Mouse (Mus musculus) right cerebral cortex, postnatal 10 days (tissue): ENCODE results near the gene Dlg1.
A peak's percentile ranks its signal among the peaks of the same experiment; 100 is the strongest.

Experiments used
- DNase-seq, 2 experiments: peaks; one replicate each; pipeline ENCODE4 v3.0.0; 2021; ENCODE audit warnings: low spot score in 2 of 2

Dlg1 gene

DNA sequence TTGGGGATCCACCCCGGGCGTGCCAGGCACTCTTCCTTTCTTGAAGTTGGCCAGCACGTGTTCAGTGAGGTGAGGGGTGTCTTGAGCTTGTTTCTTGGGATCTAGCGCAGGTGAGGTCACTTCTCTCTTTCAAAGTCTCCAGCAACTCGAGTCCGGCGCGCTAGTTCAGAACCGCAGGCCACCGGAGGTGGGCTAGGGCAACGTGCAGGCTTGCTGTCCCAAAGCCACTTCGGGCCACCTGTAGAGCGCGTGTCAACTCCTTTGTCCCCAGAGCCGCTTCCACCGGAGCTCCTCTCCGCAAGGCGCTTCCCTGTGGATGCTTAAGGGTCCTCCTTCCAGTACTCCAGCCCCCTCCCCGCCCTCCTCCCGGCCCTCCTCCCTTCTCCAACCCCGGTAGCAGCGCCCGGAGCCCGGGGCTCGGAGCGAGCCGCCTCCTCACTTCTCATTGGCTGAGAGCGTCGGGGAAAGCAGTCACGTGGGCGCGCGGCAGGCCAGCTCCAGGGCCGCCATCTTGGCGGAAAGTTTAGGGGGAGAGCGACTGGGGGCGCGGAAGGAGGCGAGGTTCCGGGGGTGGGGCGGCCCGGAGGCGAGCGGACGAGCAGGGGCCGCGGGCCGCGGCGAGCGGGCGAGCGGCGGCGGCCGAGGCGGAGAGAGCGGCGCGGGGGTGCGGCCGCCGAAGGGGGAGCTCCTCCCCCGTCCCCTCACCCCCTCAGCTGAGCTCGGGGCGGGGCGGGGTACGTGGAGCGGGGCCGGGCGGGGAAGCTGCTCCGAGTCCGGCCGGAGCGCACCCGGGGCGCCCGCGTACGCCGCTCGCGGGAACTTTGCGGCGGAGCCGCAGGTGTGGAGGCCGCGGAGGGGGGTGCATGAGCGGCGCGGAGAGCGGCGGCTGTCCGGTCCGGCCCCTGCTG lies at the start of gene Dlg1:
Gene Dlg1 (plus strand): TSS at position 65 of the 908 bp plus-strand sequence.
- peak; percentile 87 to 89 for DNase-seq

DNA sequence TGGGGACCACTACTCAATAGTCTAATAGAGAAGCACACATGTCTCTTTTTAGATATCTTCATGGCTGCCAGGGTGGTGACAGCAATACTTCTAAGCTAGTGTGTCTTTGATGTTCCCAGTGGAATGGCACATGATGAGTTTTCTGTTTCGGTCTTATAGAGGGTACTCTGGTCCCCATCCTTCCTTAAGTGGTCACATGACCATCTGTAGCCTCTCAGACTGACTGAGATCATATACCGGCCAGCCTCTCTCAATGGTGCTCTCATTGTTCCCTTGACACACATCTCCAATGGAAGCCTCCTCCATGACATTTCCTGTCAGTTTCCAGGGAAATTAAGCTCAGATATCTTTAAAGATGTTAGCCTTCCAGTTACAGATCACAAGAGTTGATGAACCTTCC lies 46.9 kb upstream of the Dlg1 start:
- no peak for DNase-seq

DNA sequence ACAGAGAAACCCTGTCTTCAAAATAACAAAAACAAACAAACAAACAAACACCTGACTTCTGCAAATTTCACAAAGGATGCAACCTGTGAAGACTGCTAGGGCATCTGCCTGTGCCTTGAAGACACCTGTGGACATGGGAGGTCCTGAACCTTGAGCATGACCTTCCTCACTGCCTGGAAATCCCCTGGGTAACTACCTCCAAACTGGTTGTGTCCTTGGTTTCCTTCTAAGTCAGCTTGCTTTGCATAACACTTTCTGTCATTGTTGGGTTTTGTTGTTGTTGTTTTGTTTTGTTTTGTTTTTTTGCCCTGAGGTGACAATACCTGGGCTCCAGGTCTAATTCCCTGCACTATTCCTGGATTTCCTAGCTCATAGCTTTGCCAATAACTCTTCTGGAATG lies 46.1 kb upstream of the Dlg1 start:
- DNase-seq, result no peak

DNA sequence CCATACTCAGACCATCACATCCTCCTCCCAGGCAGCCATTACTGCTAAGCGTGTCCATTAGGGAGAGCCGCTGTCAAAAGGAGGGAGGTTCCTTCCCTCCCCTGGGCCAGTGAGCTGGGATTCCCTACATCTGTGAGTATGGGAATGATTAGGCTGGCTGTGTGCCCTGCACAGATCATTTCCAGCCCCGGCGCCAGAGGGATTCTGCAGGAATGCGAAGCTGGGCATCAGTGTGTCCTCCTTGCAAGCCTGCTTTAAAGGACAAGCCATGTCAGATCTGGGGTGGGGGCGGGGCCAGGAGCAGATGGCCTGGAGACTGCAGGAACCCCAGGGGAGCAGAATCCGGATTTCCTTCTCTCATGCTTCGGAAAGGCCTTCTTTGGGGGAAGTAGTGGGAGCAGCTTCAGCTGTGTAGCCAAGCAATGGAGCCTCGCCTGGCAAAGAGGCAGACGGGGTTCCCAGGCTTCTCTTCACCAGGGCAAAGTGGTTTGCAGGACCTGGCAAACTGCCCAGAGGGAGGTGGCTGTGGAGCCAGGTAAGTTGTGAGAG lies 45.3 kb upstream of the Dlg1 start:
- peak; percentile 64 to 66 for DNase-seq

DNA sequence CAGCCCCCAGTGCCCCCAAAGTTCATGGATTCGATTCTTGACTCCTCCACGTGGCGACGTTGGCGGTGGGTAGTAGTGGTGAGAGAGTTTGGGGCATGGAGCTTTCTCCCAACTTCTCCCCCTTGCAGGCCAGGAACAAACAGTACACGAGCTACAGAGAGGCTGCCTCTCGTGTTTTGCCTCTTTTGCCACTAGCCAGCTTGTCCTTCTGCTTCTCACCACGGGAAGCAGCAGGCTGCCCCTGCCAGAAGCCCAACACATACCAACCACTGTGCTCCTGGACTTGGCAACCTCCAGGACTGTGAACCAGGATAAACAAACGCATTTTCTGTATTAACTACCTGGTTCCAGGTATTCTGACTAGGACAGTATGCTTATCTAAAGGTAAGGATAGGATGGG lies 44.6 kb upstream of the Dlg1 start:
- DNase-seq, result no peak

DNA sequence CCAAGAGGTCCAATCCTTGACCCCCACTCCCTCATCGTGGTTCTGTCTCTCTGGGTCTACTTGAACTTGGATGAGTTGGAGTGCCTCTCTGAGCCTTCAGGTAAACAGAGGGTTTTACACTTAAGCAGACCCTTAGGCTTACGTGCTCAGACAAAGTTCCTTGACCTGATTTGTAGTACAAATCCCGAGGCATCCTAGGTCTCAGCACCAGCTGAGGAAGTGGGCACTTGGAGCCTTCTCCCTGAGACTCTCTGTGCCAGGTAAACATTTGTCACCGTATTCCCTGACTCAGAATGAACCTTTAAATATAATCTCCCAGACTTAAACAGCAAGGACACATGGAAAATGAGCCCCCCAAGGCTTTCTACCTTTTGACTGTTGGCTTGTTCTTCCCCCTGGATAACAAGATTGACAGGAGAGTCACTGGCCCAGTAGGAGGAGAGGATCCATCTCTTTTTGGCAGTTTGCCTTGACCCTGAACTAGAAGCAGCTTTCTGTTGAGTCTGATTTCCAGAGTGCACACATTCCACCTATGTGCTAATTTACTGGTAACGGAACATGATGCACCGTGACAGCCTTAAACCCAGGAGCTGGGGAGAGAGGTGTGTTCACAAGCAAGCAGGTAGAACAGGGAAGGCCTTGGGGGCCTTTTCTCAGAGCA lies 43.4 kb upstream of the Dlg1 start:
- DNase-seq, result no peak

DNA sequence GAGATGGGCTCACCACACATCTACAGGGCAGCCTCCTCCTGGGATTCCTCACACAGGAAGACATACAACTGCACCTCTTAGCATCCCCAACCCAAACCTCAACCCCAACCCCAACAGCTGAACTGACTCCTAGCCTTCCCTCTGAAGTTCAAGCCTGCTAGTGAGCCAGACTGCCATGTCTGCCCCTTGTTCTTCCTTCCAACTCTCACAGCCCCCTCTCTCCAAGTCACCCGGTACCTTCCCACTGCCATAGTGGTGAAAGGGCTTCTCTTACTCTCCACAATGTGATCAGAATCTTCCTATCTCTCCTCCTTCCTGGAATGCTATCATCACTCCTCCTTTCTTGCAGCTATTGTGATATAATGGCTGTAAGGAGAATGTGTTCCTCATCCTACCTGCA lies 40.9 kb upstream of the Dlg1 start:
- no peak for DNase-seq

DNA sequence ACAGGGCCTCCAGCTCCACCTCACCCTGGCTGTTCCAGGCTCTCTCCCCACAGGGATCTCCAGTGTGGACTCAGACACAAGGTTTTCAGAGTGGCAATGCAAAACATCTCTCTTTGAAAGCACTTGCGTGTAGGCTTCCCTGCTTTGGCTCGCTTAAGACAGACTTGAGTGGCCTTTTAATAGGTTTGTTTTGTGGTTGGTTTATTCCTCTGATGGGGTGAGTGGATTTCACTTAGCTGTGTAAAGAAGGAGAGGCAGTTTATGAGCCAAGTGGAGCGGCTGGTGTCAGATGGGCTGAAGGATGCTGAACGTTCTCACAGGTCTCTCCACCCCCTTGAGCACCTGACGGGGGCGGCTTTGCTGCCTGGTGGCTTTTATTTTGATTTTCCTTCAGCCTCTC lies 40.1 kb upstream of the Dlg1 start:
- no peak for DNase-seq

DNA sequence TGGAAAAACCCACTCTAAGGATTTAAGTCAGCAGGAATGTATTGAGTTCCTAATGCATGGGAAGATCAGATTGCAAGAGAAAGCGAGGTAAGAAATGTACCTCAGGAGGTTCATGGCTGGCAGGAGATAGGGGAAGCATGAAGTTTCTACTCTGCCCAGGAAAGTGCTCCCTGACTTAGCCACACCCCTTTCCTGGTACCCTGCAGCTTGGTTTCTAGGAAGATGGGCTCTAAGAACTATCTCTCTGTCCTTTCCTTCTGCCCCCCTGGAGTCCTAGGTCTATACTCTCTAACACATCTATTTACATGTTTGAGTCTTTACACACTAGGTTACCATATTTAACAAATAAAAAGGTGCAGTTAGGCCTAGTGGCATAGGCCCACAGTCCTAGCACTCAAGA lies 38.5 kb upstream of the Dlg1 start:
- DNase-seq, result no peak

DNA sequence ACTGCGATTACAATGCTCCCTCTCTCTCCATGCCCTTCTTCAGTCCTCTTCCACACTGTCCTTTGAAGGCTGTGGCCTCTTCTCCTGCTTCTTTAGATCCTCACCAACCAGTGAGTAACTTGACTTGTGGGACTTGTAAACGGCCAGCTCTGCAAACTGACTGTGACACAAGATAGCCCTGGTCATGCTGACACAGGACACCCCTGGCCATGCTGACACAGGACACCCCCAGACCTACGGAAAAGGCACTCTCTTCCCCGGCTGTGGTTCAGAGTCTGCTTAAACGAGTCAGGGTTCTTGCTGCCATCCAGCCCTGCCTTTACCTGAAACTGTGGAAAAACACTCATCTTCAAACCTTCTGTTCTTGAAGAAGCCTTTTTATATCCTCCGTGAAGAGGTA lies 36.9 kb upstream of the Dlg1 start:
- DNase-seq, result no peak

DNA sequence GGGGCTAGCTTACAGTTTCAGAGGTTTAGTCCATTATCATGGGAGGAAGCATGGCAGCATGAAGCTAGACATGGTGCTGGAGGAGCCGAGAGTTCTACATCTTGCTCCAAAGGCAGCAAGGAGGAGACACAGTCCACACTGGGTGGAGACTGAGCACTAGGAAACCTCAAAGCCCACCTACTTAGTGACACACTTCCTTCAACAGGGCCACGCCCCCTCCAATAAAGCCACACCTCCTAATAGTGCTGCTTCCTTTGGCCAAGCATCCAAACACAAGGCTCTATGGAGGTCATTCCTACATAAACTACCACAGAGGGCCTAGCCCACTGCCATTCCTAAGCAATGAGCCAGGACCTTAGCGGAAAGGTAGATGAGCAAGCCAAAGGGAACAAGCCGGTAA lies 32.9 kb upstream of the Dlg1 start:
- no peak for DNase-seq

DNA sequence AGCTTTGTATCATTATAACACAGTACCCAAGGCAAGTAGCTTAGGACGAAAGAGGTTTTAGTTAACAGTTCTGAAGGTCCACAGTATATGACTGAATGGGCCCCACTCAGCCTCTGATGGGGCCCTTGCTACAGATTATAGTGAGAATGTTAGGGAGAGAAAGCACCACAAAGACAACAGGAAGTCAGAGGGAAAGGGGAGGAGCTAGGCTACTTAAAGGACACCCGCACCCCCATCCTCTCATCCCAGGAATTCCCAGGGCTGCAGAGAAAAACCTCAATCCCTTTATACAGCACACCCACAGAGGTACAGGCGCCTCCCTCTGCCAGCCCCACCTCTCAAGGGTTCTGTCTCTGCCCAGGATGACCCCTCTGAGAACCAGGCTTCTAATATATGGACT lies 32.2 kb upstream of the Dlg1 start:
- DNase-seq, result no peak

DNA sequence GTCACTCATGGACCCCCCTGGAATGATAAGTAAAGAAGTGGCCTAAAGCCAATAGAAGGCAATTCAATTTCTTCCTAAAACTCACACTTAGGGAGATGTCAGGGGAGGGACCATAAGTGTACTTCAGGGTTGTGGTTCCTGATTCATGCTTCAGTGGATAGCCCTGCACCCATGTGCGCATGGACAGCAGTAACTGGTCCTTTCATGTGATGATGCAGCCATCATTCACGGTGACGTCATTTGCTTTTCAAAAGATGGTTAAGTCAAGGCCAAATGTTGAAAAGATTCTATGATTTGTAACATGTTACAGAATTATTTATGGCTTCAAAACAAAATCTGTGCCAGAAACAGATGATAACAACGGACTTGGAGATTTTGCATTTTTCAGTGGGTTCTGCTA lies 28.9 kb upstream of the Dlg1 start:
- no peak for DNase-seq

DNA sequence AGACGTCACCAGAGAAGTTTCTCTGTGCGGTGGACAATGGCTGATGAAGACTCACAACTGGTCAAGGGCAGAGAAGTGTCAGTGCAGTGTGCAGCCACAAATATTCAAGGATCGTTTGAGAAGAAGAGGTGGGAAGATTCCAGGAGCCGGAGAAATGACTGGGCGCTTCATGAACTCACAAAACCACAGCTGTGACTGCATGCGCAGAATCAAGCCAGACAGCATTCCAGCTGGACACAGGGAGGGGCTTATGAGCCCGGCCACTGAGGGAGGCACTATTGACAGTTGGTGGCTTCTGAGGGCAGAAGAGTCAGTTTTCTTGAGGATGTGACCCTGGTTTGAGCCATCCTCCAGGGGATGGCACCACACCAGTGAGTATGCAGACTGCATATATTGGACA lies 24.9 kb upstream of the Dlg1 start:
- DNase-seq, result no peak

DNA sequence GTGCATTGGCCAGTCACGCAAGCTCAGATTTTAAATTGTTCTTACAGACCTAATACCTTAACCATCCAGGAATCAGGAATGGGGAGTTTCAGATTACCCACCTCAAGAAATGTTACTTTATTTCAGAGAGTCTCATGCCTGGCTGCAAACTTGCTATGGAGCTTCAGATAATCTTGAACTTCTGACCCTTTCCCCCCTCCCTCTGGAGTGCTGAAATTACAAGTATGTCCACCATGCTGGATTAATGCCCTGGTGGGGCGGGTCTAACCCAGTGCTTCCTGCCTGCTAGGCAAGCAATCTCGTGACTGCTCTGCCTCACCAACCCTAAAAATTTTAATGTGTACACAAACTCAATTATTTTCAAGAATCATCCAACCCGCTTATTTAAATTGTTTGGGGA lies 23.3 kb upstream of the Dlg1 start:
- DNase-seq, result no peak

DNA sequence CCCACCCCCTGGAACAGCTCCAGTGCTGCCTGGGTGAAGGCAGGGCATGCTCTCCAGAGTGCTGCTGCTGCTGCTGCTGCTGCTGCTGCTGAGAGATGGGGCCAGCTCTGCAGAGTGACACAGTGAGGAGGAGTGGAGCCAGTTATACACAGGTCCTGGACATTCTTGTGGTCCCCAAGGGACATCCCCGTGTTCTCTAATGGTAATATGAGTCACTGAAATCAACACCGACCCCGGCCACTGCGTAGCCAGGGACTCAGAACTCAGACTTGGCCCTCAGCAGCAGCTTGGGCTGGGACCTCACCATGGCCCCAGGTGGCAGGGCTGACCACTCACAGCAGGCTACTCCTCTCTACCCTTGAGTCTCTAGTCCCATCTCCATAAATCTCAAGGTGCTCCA lies 21.5 kb upstream of the Dlg1 start:
- no peak for DNase-seq

DNA sequence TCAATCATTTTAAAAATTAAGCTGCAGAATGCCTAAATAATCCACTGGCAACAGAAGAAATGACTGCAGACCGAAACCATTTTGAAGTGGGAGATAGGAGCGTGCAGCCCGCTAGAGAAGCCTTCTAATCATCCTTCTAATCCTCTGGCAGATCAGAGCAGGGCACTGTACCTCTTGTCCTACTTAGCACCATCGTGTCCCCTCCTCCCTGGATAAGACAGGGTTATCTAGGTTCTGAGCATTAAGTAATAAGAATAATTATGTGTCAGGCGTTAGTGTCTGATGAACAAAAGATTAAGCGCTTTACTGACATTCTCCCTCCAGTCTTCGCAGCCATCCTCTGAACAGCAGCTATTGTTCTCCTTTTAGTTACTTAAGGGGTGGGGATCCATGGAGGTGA lies 16.0 kb upstream of the Dlg1 start:
- no peak for DNase-seq

DNA sequence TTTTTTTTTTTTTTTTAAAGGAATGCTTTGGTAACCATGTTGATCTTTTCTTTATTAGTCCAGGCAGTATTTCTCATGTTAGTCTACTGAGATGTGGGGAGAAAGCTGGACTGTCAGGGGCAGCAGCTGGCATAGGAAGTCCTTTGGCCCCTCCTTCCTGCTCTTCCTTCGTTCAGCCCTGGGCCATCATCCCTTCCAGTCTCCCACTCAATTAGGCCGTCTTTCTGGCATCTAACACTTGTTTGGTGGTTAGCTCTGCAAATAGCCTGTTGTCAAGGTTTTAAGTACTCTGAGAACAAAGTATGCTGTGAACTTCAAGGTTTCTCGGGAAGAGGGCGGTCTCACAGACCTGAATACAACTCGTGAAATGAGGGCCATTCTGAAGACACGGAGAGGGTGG lies 12.5 kb upstream of the Dlg1 start:
- no peak for DNase-seq

DNA sequence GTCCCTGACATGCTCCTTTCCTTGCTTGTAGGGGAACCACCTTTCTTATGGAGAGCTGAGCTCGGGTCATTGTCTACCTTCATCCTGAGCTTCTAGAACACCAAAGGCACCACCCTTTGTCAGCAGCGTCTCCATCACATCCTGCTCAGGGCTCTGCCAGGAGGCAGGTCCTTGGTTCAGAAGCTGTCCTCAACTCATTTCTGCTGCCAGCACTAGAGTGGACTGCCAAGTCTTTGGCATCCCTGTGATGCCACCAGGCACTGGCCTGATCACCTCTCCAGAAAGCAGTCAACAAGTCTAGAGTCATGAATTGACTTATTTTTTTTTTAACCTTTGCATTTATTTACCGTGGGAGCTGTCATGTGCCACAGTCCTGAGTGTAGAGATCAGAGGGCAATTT lies 11.7 kb upstream of the Dlg1 start:
- no peak for DNase-seq

DNA sequence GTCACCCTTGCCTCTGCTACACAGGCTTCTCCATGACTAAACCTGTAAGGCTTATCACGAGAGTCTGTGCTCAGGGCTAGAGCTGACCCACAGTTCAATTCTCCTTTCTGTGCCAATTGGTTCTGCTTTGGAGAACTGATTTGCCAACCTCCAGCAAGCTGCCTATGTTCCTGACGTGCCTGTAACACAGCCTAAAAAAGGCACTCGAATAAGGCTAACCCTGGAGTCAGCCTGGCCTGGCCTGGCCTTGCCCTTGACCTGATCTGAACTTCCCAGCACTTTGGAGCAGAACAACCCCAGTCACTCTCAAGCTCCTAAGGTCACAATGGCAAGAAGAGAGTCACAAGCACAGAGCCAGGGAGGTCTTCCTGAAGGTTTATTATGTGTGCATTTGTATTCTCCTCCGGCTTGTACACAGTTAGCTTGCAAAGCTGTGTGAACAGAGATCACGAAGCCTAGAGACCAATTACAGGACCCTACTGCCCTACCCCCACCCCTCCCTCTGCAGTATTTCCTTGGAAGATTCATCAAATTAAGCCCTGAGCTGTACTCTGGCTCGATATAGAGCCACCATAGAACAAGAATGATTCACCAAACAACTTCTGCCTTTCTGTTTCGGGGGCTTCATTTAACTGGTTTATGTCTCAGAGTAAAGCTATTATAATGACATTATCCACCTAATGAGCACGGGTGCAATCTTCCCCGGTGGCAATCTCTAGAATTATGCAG lies 11.0 kb upstream of the Dlg1 start:
- no peak for DNase-seq

DNA sequence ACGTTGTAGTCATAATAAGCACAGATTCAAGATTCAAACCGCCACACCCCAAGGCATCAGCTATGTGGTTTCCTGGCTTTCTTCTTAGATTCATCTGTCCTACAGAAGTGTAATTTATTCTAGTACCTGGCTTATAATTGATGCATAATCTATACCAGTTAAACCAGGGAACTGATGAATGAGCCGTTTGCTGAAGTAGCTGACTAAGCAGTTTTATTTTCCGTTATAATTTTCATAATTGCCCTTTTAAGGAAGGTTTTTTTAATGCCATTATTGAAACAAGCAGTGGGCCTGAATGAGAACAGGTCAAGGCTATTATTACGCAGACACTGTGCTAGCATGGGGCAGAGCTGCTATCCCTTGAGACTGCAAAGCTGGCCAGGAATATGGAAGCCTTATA lies 9.6 kb upstream of the Dlg1 start:
- no peak for DNase-seq

DNA sequence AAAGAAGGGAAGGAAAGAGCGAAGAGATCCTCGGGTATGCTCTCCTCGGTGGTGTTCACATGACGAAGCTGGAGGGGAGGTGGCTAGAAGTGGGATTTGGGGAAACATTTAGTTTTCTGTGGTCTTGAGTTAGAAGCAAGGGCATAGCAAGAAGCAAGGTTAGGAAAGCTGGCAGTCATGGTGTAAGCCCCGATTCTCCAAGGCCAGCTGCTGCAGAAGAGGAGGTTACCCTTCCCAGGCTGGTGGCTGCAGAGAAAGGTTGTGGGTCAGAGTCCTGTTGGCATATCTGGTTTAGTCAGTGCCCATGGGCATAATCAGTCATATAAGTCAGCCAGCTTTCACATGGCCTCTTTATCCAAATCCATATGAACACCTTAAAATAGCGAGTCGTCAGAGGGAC lies 9.2 kb upstream of the Dlg1 start:
- DNase-seq, result no peak

DNA sequence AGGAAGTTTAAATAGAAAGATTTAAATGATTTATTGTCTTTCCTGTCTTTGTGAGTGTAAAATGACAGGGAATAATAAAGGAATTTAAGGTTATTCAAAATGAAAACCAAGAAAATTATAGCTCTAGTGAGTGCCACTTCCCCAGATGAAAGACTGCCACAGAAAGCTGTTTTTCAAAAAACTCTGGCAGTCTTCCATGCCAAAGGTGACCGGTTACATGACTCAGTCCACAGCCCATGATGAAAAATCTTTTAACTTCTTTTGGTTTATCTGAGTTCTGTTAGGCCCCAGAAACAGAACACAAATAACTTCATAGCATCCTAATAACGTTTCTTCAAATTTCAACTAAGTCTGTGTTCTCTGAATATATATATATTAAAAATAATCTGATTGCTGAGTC lies 7.7 kb upstream of the Dlg1 start:
- no peak for DNase-seq
